Mouse (Mus musculus) hematopoietic stem cell, adult 5-6 weeks (primary cell): ENCODE data around the gene Tpst2. TPM values are rescaled to one million over a fixed set of nuclear protein-coding genes. Genes with fewer than 3 reads are reported as not detected.
"Not testable (repeated sequence)": the region's sequence is repeated elsewhere in the genome, so short reads cannot be mapped to it uniquely, and the experiment has no call there.

Source experiments
- ATAC-seq, 2 experiments: fragments of 125-278 bp in 1 of 2; replicated peaks in 1 of 2; 2 replicates each; pipeline ENCODE4 v1.8.0; 2016 to 2017; ENCODE audit warnings: inconsistent platforms in 2 of 2, mild to moderate bottlenecking in 2 of 2, moderate number of reproducible peaks in 2 of 2, low read depth in 1 of 2, moderate TSS enrichment in 1 of 2; ENCODE audit not compliant: low FRiP score in 2 of 2, poor library complexity in 2 of 2, severe bottlenecking in 2 of 2, insufficient read depth in 1 of 2, low TSS enrichment in 1 of 2
- total RNA-seq: library from RNA; stranded (forward); fragments of 172-1452, 232-1000 nt; gene quantifications from 2 replicates; pipeline ENCODE4 v1.2.3, GENCODE M21; 2017

The Tpst2 gene
- total RNA-seq, 1 experiment from 2014 or later, result 41.9 TPM

DNA sequence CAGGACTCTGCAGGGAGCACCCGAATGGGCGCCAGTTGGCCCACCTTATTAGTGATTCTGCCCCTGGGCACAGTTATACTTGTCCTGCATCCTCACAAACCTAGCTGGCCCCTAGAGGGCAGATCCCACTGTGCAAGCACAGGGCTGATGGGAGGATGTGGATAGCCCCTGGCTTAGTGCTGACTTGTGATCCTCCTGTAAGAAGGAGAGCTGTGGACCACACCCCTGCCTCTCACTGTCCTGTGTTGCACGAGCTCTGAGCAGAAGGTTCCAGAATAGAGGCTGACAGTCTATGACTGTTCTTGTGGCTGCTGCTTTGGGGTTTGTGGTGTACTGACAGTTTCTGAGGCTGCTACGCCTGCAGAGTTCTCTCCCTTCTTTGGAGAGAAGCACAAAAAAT, 25.2 kb downstream of the Tpst2 start:
- ATAC-seq, result no peak

GRCm38 (mm10) chr5:112302310-112302709, 25.8 kb downstream of the Tpst2 start:
- no peak for ATAC-seq

- ATAC-seq, result no peak
Observed at GRCm38 (mm10) chr5:112305842-112306241, 29.4 kb downstream of the Tpst2 start.

DNA sequence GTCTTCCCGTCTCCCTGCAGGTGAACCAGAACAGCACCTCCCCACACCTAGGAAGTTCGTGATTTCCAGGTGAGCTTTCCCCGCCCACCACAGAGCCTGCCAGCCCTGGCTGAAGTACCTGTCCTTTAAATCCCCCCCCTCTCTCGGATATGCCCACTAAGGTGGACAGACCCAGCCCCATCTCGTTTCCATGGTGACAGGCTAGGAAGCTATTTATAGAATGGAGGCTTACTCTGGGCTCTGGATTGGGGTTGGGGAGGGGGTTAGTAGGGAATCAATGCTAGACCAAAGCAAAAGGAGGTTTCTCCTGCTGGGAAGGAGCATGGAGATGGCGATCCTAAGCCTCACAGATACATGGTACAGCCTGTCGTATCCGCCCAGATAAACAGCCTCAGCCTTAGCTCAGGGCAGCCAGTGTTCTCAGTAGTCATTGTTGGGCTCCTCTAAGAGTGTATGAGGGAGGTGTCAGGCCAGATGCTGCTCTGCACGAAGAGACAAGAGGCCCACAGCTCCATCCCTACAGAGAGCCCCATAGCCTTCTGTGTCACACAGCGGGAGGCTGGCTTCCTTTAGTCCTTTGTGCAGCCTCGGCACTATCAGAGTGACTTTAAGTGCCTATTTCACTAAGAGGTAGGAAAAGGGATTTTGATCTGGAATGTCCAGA, 36.9 kb downstream of the Tpst2 start:
- ATAC-seq, result no peak

DNA sequence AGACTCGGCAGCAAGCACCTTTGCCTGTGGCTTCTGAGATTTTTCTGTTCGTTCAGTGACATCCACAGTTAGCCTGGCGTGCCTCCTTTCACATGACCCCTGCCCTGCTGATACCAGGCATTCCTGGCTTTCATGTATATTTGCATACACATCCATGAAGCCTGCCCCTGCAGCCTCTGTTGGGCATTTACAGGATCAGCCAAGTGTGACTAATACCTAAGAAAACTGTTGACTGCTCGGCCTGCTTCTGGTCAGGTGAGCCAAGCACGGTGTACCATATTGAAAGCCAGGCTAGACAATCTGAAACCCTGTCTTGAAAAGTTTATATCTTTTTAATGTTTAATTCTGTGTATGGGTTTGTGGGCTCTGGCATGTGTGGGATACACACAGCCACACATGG, 40.0 kb downstream of the Tpst2 start:
- no peak for ATAC-seq

GRCm38 (mm10) chr5:112317328-112317727, 40.8 kb downstream of the Tpst2 start:
- 0 out of 4 replicates have a peak, but pooled peaks of 1 of the 2 experiments have one; percentile 19 for ATAC-seq

DNA sequence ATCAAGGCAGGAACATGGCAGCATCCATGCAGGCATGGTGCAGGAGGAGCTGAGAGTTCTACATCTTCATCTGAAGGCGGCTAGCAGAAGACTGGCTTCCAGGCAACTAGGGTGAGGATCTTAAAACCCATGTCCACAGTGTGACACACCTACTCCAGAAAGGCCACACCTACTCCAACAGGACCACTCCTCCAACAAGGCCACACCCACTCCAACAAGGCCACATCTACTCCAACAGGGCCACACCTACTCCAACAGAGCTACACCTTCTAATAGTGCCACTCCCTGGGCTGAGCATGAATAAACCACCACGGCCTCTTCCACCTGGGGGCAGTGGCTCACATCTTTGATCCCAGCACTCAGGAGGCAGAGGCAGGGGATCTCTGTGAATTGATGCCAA, 42.9 kb downstream of the Tpst2 start:
- not testable (repeated sequence) for ATAC-seq

DNA sequence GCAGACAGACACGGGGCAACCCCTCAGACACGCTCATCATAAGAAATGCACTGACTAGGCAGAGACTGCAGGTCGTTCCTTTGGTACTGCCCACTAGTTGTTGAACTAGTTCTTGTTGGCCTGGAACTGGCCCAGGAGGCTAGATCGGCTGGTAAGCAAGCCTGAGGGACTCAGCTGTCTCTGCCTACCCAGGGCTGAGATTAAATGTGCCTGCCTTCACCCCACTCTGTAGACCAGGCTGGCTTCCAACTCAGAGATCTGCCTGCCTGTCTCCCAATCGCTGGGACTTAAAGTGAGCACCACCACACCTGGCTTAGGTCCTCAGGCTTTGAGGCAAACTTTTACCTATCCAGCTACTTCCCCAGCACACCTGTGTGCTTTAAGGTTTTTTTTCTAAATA, 43.9 kb downstream of the Tpst2 start:
- ATAC-seq, result no peak

- ATAC-seq, result no peak
Observed at GRCm38 (mm10) chr5:112320936-112321335, 44.4 kb downstream of the Tpst2 start.

GRCm38 (mm10) chr5:112321376-112321775, 44.9 kb downstream of the Tpst2 start:
- no peak for ATAC-seq

DNA sequence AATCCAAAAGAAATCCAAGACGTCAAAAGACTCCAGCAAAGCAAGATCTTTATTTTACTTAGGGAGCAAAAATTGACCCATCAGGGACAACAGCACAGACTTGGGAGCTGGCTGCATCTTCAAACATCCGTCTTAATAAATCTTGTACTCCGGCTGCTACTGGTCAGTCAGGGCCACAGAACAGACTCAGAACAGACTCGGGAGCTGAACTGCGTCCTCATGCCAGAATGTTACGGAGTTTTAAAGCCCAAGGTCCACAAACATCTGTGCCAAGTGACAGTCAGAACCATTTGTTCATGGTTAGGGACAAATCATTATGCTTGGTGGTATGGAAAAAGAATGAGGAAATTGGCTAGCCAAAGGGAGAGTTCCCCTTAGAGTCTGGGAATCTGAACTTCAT, 46.8 kb downstream of the Tpst2 start:
- no peak for ATAC-seq

DNA sequence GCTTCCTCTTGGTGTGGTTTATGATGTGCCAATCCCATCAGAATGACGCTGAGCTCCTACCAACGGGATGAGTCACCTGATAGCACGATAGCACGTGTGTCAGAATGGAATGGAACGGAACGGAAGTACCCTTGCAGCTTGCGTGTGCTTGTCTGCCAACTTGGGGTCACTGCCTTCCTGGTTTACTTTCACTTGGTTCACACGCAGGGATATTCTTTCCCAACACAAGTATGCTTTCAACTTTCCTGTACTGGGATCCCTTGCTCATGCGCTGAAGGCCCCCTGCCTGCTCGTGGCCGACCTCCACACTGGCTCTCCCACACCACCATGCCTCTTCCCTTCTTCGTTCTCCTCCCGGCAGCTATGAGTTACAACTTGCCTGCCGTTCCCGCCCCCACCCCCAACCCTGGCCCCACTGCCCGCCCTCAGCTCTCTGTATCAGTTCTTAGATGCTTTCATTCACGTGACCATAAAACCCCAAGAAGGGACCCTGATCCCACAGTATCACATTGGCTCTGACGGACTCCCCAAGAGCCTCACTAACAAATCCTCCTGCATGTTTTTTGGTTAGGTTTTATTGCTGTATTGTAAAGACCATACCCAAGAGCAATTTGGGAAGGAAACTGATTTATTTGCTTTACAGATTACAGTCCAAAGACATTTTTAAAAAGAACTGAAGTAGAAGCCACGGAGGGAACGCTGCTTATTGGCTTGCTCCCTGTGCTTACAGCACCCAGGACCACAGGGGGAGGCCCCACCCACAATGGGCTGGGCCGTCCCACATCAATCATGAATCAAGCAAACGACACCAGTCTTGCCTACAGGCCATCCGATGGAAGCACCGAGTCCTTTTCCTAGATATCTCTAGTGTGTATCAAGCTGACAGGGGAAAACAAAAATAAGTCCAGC, 48.4 kb downstream of the Tpst2 start:
- peak; percentile 71 to 74 for ATAC-seq

- ATAC-seq, result peak; percentile 79 to 81
Observed at GRCm38 (mm10) chr5:112325546-112326445, 49.3 kb downstream of the Tpst2 start, which contains the start of gene Tfip11. Tfip11 (plus strand) TSS chr5:112326358.

DNA sequence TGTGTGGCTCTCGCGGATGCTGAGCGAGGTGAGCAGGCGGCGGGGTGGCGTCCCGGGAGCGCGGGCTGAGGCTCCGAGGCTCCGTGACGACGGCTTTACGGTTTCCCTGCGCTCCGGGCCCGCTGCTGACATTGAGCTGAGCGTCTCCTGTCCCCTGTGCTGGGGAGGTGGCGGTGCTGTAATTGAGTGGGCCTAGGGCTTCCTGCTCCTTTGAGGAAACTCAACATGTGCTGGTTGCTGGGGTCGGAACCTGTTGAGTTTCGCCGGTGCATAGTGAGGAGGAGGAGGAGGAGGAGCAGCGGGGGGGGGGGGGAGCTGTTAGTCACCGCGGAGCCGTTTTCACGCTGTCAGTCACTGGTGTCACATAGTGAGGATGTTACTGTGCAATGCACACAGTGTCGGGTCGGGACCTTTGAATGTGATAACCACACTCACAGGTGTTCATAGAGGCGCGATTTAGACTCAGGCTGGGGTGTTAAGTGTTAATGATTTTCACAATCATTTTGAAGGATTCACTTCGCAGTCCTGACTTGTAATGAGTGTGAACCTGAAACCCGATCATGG, 50.0 kb downstream of the Tpst2 start:
- ATAC-seq, result no peak; a peak in 1 of 4 replicates

- no peak for ATAC-seq
Observed at GRCm38 (mm10) chr5:112327854-112328253, 51.4 kb downstream of the Tpst2 start.

- ATAC-seq, result no peak
Observed at GRCm38 (mm10) chr5:112329805-112330564, 53.5 kb downstream of the Tpst2 start.

DNA sequence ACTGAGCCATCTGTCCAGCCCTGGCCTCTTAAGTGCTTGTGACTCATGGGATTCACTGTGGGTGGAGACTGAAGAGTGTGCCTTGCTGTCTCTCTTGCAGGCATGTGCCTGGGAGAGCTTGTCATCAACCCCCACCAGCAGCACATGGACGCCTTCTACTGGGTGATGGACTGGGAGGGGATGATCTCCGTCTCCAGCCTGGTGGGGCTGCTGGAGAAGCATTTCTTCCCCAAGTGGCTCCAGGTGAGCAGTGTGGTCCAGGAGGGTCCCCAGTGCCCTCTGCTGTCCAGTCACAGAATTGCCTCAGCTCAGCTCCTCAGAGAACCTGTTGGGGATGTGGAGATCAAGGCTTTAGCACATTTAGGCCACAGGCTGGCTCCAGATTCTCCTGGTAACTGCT, 59.0 kb downstream of the Tpst2 start:
- peak; percentile 65 to 67; a peak in 3 of 4 replicates for ATAC-seq
